Mouse (Mus musculus): ENCODE measurements around the gene Mief2.

The Mief2 gene

DNA sequence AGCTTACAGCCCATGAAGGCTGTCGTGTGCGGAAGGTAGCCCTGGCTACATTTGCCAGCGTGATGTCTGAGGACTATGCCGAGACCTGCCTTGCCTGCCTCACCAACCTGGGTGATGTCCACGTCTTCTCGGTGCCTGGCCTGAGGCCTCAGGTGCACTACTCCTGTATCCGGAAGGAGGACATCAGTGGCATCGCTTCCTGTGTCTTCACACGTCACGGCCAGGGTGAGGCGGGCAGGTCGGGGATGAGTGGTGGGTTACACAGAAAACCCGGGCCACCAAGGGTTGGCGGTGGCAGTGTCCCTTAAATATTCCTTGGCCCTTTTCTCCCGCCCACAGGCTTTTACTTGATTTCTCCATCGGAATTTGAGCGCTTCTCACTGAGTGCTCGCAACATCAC is 16.2 kb upstream of the Mief2 start:
- in situ Hi-C loops (cut with MboI; ENCODE audit: low pct_unique_long_range_greater_than_20kb in 1 of 2, low sequenced_read_pairs in 2 of 2, unreplicated experiment in 1 of 2) = loop anchor here in 1 of 2 experiments (25.0 kb wide), 1 partner anchor 150 kb away; no protein-coding TSS in a partner anchor

GRCm38 (mm10) chr11:60712639-60713255 is 15.5 kb upstream of the Mief2 start:
- in situ Hi-C loops (cut with MboI; ENCODE audit: low pct_unique_long_range_greater_than_20kb in 1 of 2, low sequenced_read_pairs in 2 of 2, unreplicated experiment in 1 of 2) = loop anchor here in 1 of 2 experiments (25.0 kb wide), 1 partner anchor 150 kb away; no protein-coding TSS in a partner anchor

- in situ Hi-C loops (cut with MboI; ENCODE audit: low pct_unique_long_range_greater_than_20kb in 1 of 2, low sequenced_read_pairs in 2 of 2, unreplicated experiment in 1 of 2) = loop anchor here in 1 of 2 experiments (25.0 kb wide), 1 partner anchor 154 kb away; no protein-coding TSS in a partner anchor
Measured at GRCm38 (mm10) chr11:60715833-60716232, 12.4 kb upstream of the Mief2 start.

- in situ Hi-C loops (cut with MboI; ENCODE audit: low pct_unique_long_range_greater_than_20kb in 1 of 2, low sequenced_read_pairs in 2 of 2, unreplicated experiment in 1 of 2) = loop anchor here in 1 of 2 experiments (25.0 kb wide), 1 partner anchor 157 kb away; no protein-coding TSS in a partner anchor
Measured at GRCm38 (mm10) chr11:60719263-60719662, 8.9 kb upstream of the Mief2 start.

GRCm38 (mm10) chr11:60726601-60727391 is 1.4 kb upstream of the Mief2 start, which contains the start of gene Flii:
Gene Flii (minus strand): TSS chr11:60727263.
- in situ Hi-C loops (cut with MboI; ENCODE audit: low pct_unique_long_range_greater_than_20kb in 1 of 2, low sequenced_read_pairs in 2 of 2, unreplicated experiment in 1 of 2) = no loop called here

GRCm38 (mm10) chr11:60727392-60728140 is 632 bp upstream of the Mief2 start:
- in situ Hi-C loops (cut with MboI; ENCODE audit: low pct_unique_long_range_greater_than_20kb in 1 of 2, low sequenced_read_pairs in 2 of 2, unreplicated experiment in 1 of 2) = no loop called here

DNA sequence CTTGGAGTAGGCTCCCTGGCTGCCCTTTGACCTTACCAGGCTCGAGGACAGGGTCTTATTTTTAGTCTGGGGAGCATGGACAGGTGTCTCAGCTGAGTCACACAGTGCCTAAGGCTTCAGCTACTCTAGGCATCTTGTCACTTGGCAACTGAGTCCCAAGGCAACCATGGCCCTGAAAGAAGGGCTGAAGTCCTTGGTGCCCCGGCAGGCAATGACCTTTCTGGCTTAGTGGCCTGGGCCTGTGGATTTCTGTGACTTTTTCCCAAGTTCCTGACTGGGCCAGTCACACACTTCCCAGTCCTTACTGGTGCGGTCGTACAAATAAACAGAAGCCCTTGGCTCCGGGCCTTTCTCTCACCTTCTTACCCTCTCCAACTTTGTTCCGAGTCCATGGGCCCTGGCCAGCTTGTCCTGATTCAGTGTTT is 1.0 kb downstream of the Mief2 start:
- in situ Hi-C loops (cut with MboI; ENCODE audit: low pct_unique_long_range_greater_than_20kb in 1 of 2, low sequenced_read_pairs in 2 of 2, unreplicated experiment in 1 of 2) = no loop called here

DNA sequence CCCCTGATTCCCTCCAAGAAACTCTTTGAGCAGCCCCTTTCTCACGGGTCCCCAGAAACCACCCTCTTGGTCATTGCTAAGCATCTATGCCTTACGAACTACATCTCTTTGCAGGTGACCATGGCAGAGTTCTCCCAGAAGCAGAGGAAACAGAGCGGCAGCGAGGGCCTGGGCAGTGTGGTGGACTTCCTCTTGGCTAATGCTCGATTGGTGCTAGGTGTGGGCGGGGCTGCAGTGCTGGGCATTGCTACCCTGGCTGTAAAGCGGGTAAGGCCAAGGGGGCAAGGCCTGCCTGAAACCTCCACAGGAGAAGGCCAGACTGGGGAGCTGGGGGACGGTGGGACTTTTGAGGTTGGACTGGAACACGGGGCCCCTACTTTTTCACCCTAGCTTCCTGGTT is 2.0 kb downstream of the Mief2 start:
- in situ Hi-C loops (cut with MboI; ENCODE audit: low pct_unique_long_range_greater_than_20kb in 1 of 2, low sequenced_read_pairs in 2 of 2, unreplicated experiment in 1 of 2) = no loop called here

GRCm38 (mm10) chr11:60731251-60731650 is 3.1 kb downstream of the Mief2 start:
- in situ Hi-C loops (cut with MboI; ENCODE audit: low pct_unique_long_range_greater_than_20kb in 1 of 2, low sequenced_read_pairs in 2 of 2, unreplicated experiment in 1 of 2) = no loop called here

DNA sequence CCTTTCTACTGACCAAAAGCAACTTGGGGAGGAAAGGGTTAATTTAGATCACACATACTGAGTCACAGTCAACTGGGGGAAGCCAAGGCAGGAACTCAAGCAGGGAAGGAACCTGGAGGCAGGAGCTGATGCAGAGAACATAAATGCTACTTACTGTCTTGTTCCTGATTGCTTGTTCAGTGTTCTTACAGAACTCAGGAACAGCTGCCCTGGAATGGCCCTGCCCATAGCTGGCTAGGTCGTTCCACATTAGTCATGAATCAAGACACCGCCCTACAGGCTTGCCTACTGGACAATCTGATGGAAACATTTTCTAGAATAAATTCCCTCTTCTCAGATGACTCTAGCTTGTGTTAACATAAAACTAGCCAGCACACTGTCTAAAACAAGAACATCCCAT is 6.0 kb downstream of the Mief2 start:
- in situ Hi-C loops (cut with MboI; ENCODE audit: low pct_unique_long_range_greater_than_20kb in 1 of 2, low sequenced_read_pairs in 2 of 2, unreplicated experiment in 1 of 2) = no loop called here

DNA sequence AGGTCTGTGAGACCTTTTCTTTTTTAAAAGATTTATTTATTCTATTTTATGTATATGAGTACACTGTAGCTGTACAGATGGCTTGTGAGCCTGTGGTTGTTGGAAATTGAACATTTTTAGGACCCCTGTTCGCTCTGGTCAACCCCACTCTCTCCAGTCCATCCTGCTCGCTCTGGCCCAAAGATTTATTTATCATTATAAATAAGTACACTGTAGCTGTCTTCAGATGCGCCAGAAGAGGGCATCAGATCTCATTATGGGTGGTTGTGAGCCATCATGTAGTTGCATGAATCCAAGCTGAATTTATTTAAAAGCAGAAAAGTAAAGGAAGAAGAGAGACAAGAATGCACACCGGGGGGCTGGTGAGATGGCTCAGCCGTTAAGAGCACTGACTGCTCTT is 7.0 kb downstream of the Mief2 start:
- in situ Hi-C loops (cut with MboI; ENCODE audit: low pct_unique_long_range_greater_than_20kb in 1 of 2, low sequenced_read_pairs in 2 of 2, unreplicated experiment in 1 of 2) = no loop called here

DNA sequence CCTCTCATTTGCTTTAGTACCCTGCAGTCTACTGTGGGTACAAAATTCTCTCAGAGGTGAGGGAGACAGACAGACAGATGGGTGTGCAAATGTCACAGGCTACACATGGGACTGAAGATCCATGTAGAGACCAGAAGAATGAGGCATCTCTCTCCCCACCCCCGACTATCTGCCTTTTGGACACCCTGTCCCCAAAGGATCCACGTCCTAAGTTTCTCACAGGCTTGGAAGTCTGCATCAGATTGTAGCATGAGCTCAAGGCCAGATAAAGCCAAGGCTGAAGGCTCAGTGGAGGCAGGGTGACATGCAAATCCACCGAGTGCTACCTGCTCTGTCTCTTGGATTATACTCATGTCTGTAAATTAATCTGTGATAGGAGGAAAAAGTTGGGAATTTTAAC is 8.3 kb downstream of the Mief2 start:
- in situ Hi-C loops (cut with MboI; ENCODE audit: low pct_unique_long_range_greater_than_20kb in 1 of 2, low sequenced_read_pairs in 2 of 2, unreplicated experiment in 1 of 2) = no loop called here

DNA sequence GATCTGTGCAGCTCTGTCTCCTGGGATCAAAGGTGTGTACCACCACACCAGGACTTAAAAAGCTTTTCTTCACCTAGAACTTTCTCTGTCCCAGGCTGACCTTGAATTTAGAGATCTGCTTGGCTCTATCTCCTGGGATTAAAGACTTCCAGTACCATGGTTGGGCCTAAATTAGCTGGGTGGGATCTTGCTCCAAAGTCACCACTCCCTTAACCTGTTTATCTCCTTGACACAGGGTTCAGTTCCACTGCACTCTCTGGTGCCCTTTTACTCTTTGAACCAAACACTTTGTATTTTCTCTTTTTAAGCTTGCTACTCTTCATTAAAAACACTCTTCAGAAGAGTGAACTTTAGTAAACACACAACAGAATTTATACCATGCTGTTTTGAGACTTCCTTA is 9.3 kb downstream of the Mief2 start:
- in situ Hi-C loops (cut with MboI; ENCODE audit: low pct_unique_long_range_greater_than_20kb in 1 of 2, low sequenced_read_pairs in 2 of 2, unreplicated experiment in 1 of 2) = no loop called here

DNA sequence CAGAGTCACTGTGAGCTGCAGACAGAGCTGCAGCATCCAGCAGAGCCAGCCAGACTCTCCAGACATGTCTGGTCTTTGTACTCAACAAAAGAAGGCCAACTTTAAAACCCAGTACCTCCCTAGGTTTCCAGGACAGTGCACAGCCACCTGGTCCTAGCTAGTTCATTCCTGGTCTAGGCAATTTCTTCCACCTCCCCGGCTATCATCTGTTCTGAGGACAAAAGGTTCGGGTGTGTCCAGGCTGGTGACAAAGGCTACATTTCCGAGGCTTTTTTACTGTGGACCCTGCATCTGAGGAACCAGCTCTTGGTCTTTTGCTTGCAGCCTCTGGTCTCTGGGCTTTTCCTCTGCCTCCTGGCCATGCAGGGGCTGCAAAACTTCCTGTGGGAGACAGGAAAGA is 12.1 kb downstream of the Mief2 start:
- in situ Hi-C loops (cut with MboI; ENCODE audit: low pct_unique_long_range_greater_than_20kb in 1 of 2, low sequenced_read_pairs in 2 of 2, unreplicated experiment in 1 of 2) = no loop called here

DNA sequence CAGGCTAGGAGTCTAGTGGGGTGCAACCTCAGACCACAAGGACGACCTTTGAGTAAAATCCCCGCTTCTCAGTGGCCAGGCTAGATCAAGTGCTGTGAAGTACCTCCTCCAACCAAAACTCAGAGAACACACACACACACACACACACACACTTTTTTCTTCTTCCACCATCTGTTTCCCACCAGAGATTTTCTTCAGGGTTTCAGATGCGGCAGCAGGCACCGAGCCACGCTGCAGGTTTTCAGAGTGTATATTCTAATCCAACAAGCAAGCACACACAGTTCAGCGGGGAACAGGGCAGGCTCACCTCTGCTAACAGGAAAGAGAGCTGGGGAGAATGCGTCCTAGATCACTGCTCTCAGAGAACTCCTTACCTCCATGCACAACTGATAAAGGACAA is 27.4 kb downstream of the Mief2 start:
- in situ Hi-C loops (cut with MboI; ENCODE audit: low pct_unique_long_range_greater_than_20kb in 1 of 2, low sequenced_read_pairs in 2 of 2, unreplicated experiment in 1 of 2) = no loop called here

DNA sequence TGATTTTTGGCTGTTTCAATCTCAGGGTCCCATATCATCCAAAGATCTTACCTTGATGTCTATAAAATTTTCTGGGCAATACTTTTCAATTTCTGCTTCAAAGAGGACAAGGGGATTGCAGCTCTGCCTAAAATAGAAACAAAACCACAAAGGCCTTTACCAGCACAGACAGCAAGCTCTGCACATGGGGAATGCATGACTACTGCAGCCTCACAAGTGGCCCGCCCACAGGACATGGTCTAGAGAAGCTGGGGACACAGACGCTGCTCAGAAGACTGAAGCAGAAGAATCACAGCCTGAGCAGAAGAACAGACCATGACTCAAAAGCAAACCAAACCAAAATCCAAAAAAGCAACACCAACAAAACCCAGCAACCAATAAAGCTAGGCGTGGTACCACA is 33.5 kb downstream of the Mief2 start:
- in situ Hi-C loops (cut with MboI; ENCODE audit: low pct_unique_long_range_greater_than_20kb in 1 of 2, low sequenced_read_pairs in 2 of 2, unreplicated experiment in 1 of 2) = no loop called here

DNA sequence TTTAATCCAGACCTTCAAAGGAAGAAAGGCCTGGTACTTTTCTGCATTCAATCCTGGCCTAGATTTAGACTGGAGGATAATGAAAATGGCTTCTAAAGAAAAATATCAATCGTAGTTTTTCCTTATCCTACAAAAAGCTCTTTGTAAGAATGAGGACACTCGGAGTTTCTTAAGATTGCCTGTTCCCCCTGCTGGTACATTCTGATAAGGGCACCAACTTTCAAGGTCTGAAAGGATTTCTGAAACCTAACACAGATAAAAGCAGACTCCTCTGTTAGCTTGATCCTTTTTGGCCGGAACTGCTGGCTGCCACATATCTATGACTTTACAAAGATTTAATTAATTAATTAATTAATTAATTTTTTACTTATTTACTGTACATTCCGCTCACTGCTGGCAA is 38.8 kb downstream of the Mief2 start:
- in situ Hi-C loops (cut with MboI; ENCODE audit: low pct_unique_long_range_greater_than_20kb in 1 of 2, low sequenced_read_pairs in 2 of 2, unreplicated experiment in 1 of 2) = no loop called here

- in situ Hi-C loops (cut with MboI; ENCODE audit: low pct_unique_long_range_greater_than_20kb in 1 of 2, low sequenced_read_pairs in 2 of 2, unreplicated experiment in 1 of 2) = no loop called here
Measured at GRCm38 (mm10) chr11:60769322-60769721, 41.1 kb downstream of the Mief2 start.

- in situ Hi-C loops (cut with MboI; ENCODE audit: low pct_unique_long_range_greater_than_20kb in 1 of 2, low sequenced_read_pairs in 2 of 2, unreplicated experiment in 1 of 2) = no loop called here
Measured at GRCm38 (mm10) chr11:60770776-60771175, 42.6 kb downstream of the Mief2 start.
